Mouse (Mus musculus): Measurements from ENCODE around the gene Selenov. TPM values are rescaled to one million over a fixed set of nuclear protein-coding genes. Genes with fewer than 3 reads are reported as not detected.

Gene Selenov
- polyA plus RNA-seq (2016; fragmentation: Nextera tagmentation; extraction: Ambion mirVana) = not detected in 2 replicates

GRCm38 (mm10) chr7:28290638-28291590, at the start of gene Selenov:
Selenov (minus strand) TSS chr7:28291186.
- ATAC-seq (ENCODE audit: insufficient number of reproducible peaks, low FRiP score) = no peak
- H3K27ac ChIP-seq (ENCODE audit: poor library complexity, severe bottlenecking) = no peak within 1 kb of the TSS
- H3K9me3 ChIP-seq (replicated peaks) = 0 out of 2 replicates have a peak, but pooled peaks cover 5% of the 10 kb centered on the region
- peak within 1 kb of the TSS; percentile 35 for H3K4me3 ChIP-seq
- peak within 1 kb of the TSS; percentile 10 for H3K9ac ChIP-seq
- peaks cover 91% of the 10 kb centered on the region for H3K27me3 ChIP-seq (replicated peaks)
- H3K36me3 ChIP-seq = no peaks in the 10 kb centered on the region
- WGBS = under 1% methylated on average over 52 of the region's 52 CpGs
- peak within 1 kb of the TSS; percentile 65 for H3K4me2 ChIP-seq
- peaks cover 17% of the 10 kb centered on the region for H3K4me1 ChIP-seq (replicated peaks)

DNA sequence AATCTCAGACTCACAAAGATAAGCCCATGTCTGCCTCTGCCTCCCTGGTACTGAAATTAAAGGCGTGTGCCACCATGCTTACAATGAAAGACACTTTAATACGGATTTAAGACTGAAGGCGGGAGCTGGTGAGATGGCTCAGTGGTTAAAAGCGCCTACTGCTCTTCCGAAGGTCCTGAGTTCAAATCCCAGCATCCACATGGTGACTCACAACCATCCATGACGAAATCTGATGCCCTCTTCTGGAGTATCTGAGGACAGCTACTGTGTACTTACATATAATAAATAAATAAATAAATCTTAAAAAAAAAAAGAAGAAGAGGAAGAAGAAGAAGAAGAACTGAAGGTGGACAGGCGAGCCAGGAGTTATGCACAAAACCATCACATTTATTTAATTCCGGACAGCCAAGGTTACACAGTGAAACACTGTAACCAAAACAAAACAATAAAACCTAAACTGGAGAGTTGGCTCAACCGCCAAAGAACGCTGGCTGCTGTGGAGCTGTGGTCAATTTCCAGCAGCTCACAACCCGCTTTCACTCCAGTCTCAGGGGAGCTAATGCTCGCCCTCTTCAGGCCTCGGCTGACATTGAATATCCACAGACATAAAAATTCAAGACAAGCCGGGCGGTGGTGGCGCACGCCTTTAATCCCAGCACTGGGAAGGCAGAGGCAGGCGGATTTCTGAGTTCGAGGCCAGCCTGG, 48.4 kb upstream of the Selenov start:
- H3K27me3 ChIP-seq (replicated peaks) = no peaks in the 10 kb centered on the region
- H3K4me3 ChIP-seq = peak overlapping the region; percentile 93
- peaks cover 16% of the 10 kb centered on the region for H3K4me1 ChIP-seq (replicated peaks)
- no peak for ATAC-seq (ENCODE audit: insufficient number of reproducible peaks, low FRiP score)
- peak overlapping the region; percentile 90 for H3K27ac ChIP-seq (ENCODE audit: poor library complexity, severe bottlenecking)
- H3K9ac ChIP-seq = peak overlapping the region; percentile 71; the same call in 1 of the 2 replicates
- WGBS = 78% methylated on average over 19 of the region's 19 CpGs
- H3K9me3 ChIP-seq (replicated peaks) = no peaks in the 10 kb centered on the region
- peaks cover 8% of the 10 kb centered on the region for H3K36me3 ChIP-seq
- H3K4me2 ChIP-seq = peak overlapping the region; percentile 95

- WGBS = under 1% methylated on average over 77 of the region's 77 CpGs
- H3K27ac ChIP-seq (ENCODE audit: poor library complexity, severe bottlenecking) = peak within 1 kb of the TSS; percentile 90
- ATAC-seq (ENCODE audit: insufficient number of reproducible peaks, low FRiP score) = peak; percentile 99
Observed at GRCm38 (mm10) chr7:28338108-28338998, 47.4 kb upstream of the Selenov start, which contains the start of gene Supt5. Supt5 (minus strand) TSS chr7:28338746.

DNA sequence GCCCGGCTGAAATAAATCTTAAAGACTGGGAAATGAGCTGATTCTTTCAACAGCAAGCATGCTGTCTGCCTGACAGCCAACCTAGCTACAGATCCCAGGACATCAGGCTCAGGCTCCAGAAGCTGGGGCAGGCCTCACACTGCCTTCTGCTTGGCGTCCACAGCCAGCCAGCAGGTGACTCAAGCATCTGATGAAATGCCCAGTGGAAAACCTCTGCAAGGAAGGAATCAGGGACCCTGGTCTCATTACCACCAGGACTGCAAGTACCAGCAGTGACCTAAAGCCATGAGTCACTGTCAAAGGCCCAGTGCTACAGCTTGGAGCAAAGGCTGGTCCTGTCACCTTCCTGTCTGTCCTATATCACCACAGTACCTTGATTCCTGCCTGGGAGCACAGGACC, 44.5 kb upstream of the Selenov start:
- peaks cover 35% of the 10 kb centered on the region for H3K36me3 ChIP-seq
- no peak for ATAC-seq (ENCODE audit: insufficient number of reproducible peaks, low FRiP score)
- no peak overlapping the region for H3K9ac ChIP-seq
- WGBS = 95% methylated on average over 2 of the region's 2 CpGs
- H3K4me2 ChIP-seq = no peak overlapping the region
- no peak overlapping the region for H3K4me3 ChIP-seq
- peaks cover 10% of the 10 kb centered on the region for H3K4me1 ChIP-seq (replicated peaks)
- no peaks in the 10 kb centered on the region for H3K27me3 ChIP-seq (replicated peaks)
- H3K9me3 ChIP-seq (replicated peaks) = no peaks in the 10 kb centered on the region
- H3K27ac ChIP-seq (ENCODE audit: poor library complexity, severe bottlenecking) = no peak overlapping the region

More at GRCm38 (mm10) chr7:28338108-28338998, 47.4 kb upstream of the Selenov start, which contains the start of gene Supt5:
- Histone ChIP-seq H3K4me1 (replicated peaks) (peaks cover 16% of the 10 kb centered on the region), H3K9me3 (replicated peaks) (no peaks in the 10 kb centered on the region), H3K36me3 (peaks cover 14% of the 10 kb centered on the region), H3K9ac (peak within 1 kb of the TSS; percentile 95), H3K27me3 (replicated peaks) (no peaks in the 10 kb centered on the region), H3K4me2 (peak within 1 kb of the TSS; percentile 95), H3K4me3 (peak within 1 kb of the TSS; percentile 93)

DNA sequence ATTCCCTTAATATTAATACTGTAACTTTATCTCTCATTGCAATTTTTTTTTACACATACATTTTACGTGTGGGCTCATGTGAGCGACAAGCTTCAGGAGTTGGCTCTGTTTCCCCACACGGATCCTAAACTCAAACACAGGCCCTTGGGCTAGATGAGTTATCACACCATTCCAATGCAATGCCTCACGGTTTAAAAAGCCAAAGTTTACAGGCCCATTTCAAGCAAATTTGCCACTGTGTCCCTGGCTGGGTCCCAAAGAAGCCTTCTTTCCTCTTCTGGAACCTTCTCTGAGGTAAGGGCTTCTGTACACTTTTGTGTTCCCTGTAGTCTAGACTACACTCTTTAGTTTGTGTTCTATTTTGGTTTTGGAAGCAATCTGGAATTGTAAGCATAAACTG, 43.5 kb upstream of the Selenov start:
- H3K4me3 ChIP-seq = no peak overlapping the region
- ATAC-seq (ENCODE audit: insufficient number of reproducible peaks, low FRiP score) = no peak
- H3K36me3 ChIP-seq = peaks cover 44% of the 10 kb centered on the region
- no peak overlapping the region for H3K27ac ChIP-seq (ENCODE audit: poor library complexity, severe bottlenecking)
- H3K9me3 ChIP-seq (replicated peaks) = no peaks in the 10 kb centered on the region
- H3K9ac ChIP-seq = no peak overlapping the region
- no peaks in the 10 kb centered on the region for H3K27me3 ChIP-seq (replicated peaks)
- no peak overlapping the region for H3K4me2 ChIP-seq
- WGBS = 91% methylated on average over 4 of the region's 4 CpGs
- H3K4me1 ChIP-seq (replicated peaks) = peaks cover 10% of the 10 kb centered on the region

DNA sequence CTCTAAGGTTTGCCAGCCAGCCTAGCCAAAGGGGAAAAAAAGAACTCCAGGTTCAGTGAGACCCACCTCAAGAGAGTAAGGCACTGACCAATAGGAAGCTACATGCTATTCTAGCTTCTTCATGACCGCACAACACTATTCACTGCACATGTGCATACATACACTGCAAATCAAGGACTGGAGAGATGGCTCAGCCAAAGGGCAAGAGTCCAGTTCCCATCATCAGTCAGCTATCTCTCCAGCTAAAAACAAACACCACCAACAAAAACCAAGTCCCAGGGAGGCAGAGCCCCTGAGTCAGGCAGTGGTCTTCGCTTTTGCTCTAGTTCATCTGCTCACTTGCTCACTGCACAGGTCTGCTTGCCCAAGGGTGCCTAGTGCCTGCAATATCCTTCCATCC, 37.3 kb upstream of the Selenov start:
- no peak for ATAC-seq (ENCODE audit: insufficient number of reproducible peaks, low FRiP score)
- 92% methylated on average over 2 of the region's 2 CpGs for WGBS
- peaks cover 90% of the 10 kb centered on the region for H3K36me3 ChIP-seq

GRCm38 (mm10) chr7:28326457-28326856, 35.5 kb upstream of the Selenov start:
- WGBS = 78% methylated on average over 4 of the region's 4 CpGs
- Histone ChIP-seq H3K27me3 (replicated peaks) (no peaks in the 10 kb centered on the region), H3K27ac (ENCODE audit: poor library complexity, severe bottlenecking) (no peak overlapping the region), H3K4me3 (no peak overlapping the region), H3K36me3 (peaks cover 98% of the 10 kb centered on the region), H3K4me2 (no peak overlapping the region), H3K4me1 (replicated peaks) (no peaks in the 10 kb centered on the region), H3K9me3 (replicated peaks) (no peaks in the 10 kb centered on the region), H3K9ac (no peak overlapping the region)
- no peak for ATAC-seq (ENCODE audit: insufficient number of reproducible peaks, low FRiP score)

More for the DNA sequence above, 37.3 kb upstream of the Selenov start:
- Histone ChIP-seq H3K27me3 (replicated peaks) (no peaks in the 10 kb centered on the region), H3K27ac (ENCODE audit: poor library complexity, severe bottlenecking) (no peak overlapping the region), H3K4me3 (no peak overlapping the region), H3K9ac (no peak overlapping the region), H3K4me1 (replicated peaks) (no peaks in the 10 kb centered on the region), H3K4me2 (no peak overlapping the region), H3K9me3 (replicated peaks) (no peaks in the 10 kb centered on the region)

GRCm38 (mm10) chr7:28325293-28325692, 34.3 kb upstream of the Selenov start:
- peaks cover 98% of the 10 kb centered on the region for H3K36me3 ChIP-seq

GRCm38 (mm10) chr7:28321974-28322720, 31.2 kb upstream of the Selenov start:
- H3K4me1 ChIP-seq (replicated peaks) = no peaks in the 10 kb centered on the region
- H3K4me3 ChIP-seq = no peak overlapping the region
- ATAC-seq (ENCODE audit: insufficient number of reproducible peaks, low FRiP score) = no peak

More at GRCm38 (mm10) chr7:28325293-28325692, 34.3 kb upstream of the Selenov start:
- Histone ChIP-seq H3K4me2 (no peak overlapping the region), H3K4me1 (replicated peaks) (no peaks in the 10 kb centered on the region), H3K4me3 (no peak overlapping the region), H3K9ac (no peak overlapping the region), H3K27ac (ENCODE audit: poor library complexity, severe bottlenecking) (no peak overlapping the region), H3K27me3 (replicated peaks) (no peaks in the 10 kb centered on the region), H3K9me3 (replicated peaks) (no peaks in the 10 kb centered on the region)
- ATAC-seq (ENCODE audit: insufficient number of reproducible peaks, low FRiP score) = no peak
- 91% methylated on average over 8 of the region's 8 CpGs for WGBS

GRCm38 (mm10) chr7:28318714-28319113, 27.7 kb upstream of the Selenov start:
- Histone ChIP-seq H3K9ac (no peak overlapping the region), H3K27me3 (replicated peaks) (no peaks in the 10 kb centered on the region), H3K36me3 (peaks cover 98% of the 10 kb centered on the region), H3K9me3 (replicated peaks) (no peaks in the 10 kb centered on the region), H3K4me1 (replicated peaks) (no peaks in the 10 kb centered on the region), H3K27ac (ENCODE audit: poor library complexity, severe bottlenecking) (no peak overlapping the region), H3K4me3 (no peak overlapping the region), H3K4me2 (no peak overlapping the region)
- 91% methylated on average over 17 of the region's 17 CpGs for WGBS
- ATAC-seq (ENCODE audit: insufficient number of reproducible peaks, low FRiP score) = no peak

More at GRCm38 (mm10) chr7:28321974-28322720, 31.2 kb upstream of the Selenov start:
- H3K9ac ChIP-seq = no peak overlapping the region
- WGBS = 92% methylated on average over 15 of the region's 15 CpGs
- H3K36me3 ChIP-seq = peaks cover 98% of the 10 kb centered on the region
- no peaks in the 10 kb centered on the region for H3K27me3 ChIP-seq (replicated peaks)
- no peaks in the 10 kb centered on the region for H3K9me3 ChIP-seq (replicated peaks)
- no peak overlapping the region for H3K4me2 ChIP-seq
- H3K27ac ChIP-seq (ENCODE audit: poor library complexity, severe bottlenecking) = no peak overlapping the region
